Mouse (Mus musculus) kidney, adult 10 weeks (tissue): ENCODE measurements around the gene Msrb1. TPM values are rescaled to one million over a fixed set of nuclear protein-coding genes. Genes with fewer than 3 reads are reported as not detected.

Experiments used
- polyA plus RNA-seq: library from polyadenylated mRNA; stranded (reverse); fragments of 350-450 nt; fragmentation: Illumina TruSeq; extraction: RNeasy Lipid Tissue Mini Kit (QIAGEN cat#74804); gene quantifications from one replicate; pipeline ENCODE4 v1.2.3, GENCODE M21; 2014; ENCODE audit warnings: low read depth, low replicate concordance

Gene Msrb1
- 5.7 TPM for polyA plus RNA-seq

GRCm38 (mm10) chr17:24736330-24737051 is at the start of gene Msrb1:
Msrb1 (plus strand) TSS chr17:24736642.

GRCm38 (mm10) chr17:24689251-24690081 is 47.0 kb upstream of the Msrb1 start, which contains the start of gene Syngr3:
Syngr3 (minus strand) TSS chr17:24689955.

GRCm38 (mm10) chr17:24696011-24696697 is 40.3 kb upstream of the Msrb1 start, which contains the start of the genes Gfer and Noxo1:
Gfer (minus strand) TSS chr17:24696156.
Noxo1 (plus strand) TSS chr17:24696234.

GRCm38 (mm10) chr17:24706982-24707800 is 29.3 kb upstream of the Msrb1 start, which contains the start of gene Tbl3:
Tbl3 (minus strand) TSS chr17:24707660.

GRCm38 (mm10) chr17:24717943-24718342 is 18.5 kb upstream of the Msrb1 start, which contains the start of the genes Rnf151 and Rps2:
Rnf151 (minus strand) TSS chr17:24718063.
Rps2 (plus strand) TSS chr17:24718116.

GRCm38 (mm10) chr17:24724184-24724583 is 12.3 kb upstream of the Msrb1 start, which contains the start of gene Ndufb10:
Ndufb10 (minus strand) TSS chr17:24724478.

GRCm38 (mm10) chr17:24727618-24728017 is 8.8 kb upstream of the Msrb1 start, which contains the start of gene Rpl3l:
Rpl3l (plus strand) TSS chr17:24727820.

GRCm38 (mm10) chr17:24752415-24753394 is 16.3 kb downstream of the Msrb1 start, which contains the start of gene Hs3st6:
Hs3st6 (plus strand) TSS chr17:24752988.

Other genes starting within 250 kb of the Msrb1 start
- not detected for gene Caskin1, start 248.0 kb upstream of the Msrb1 start, polyA plus RNA-seq
- 1.9 TPM for gene Traf7, start 208.7 kb upstream of the Msrb1 start, polyA plus RNA-seq
- gene Rab26, start 202.4 kb upstream of the Msrb1 start, polyA plus RNA-seq, result not detected
- gene Pkd1, start 186.8 kb upstream of the Msrb1 start, polyA plus RNA-seq, result 4.7 TPM
- gene Tsc2, start 104.0 kb upstream of the Msrb1 start, polyA plus RNA-seq, result 11.8 TPM
- gene Nthl1, start 104.0 kb upstream of the Msrb1 start, polyA plus RNA-seq, result 0.28 TPM
- 11.1 TPM for gene Slc9a3r2, start 86.3 kb upstream of the Msrb1 start, polyA plus RNA-seq
- gene Npw, start 78.2 kb upstream of the Msrb1 start, polyA plus RNA-seq, result not detected
- gene Zfp598, start 67.0 kb upstream of the Msrb1 start, polyA plus RNA-seq, result 1.0 TPM
- gene Syngr3, start 46.7 kb upstream of the Msrb1 start, polyA plus RNA-seq, result 0.32 TPM
- 9.9 TPM for gene Gfer, start 40.5 kb upstream of the Msrb1 start, polyA plus RNA-seq
- gene Noxo1, start 40.4 kb upstream of the Msrb1 start, polyA plus RNA-seq, result 1.4 TPM
- not detected for gene Tbl3, start 29.0 kb upstream of the Msrb1 start, polyA plus RNA-seq
- not detected for gene Rnf151, start 18.6 kb upstream of the Msrb1 start, polyA plus RNA-seq
- gene Rps2, start 18.5 kb upstream of the Msrb1 start, polyA plus RNA-seq, result 425 TPM
- 205 TPM for gene Ndufb10, start 12.2 kb upstream of the Msrb1 start, polyA plus RNA-seq
- not detected for gene Rpl3l, start 8.8 kb upstream of the Msrb1 start, polyA plus RNA-seq
- not detected for gene Hs3st6, start 16.3 kb downstream of the Msrb1 start, polyA plus RNA-seq
- gene Meiob, start 67.6 kb downstream of the Msrb1 start, polyA plus RNA-seq, result 0.44 TPM
- gene Hagh, start 103.5 kb downstream of the Msrb1 start, polyA plus RNA-seq, result 52.5 TPM
- gene Fahd1, start 113.7 kb downstream of the Msrb1 start, polyA plus RNA-seq, result 332 TPM
- 0.77 TPM for gene Igfals, start 129.4 kb downstream of the Msrb1 start, polyA plus RNA-seq
- 4.9 TPM for gene Nubp2, start 149.7 kb downstream of the Msrb1 start, polyA plus RNA-seq
- gene Spsb3, start 150.0 kb downstream of the Msrb1 start, polyA plus RNA-seq, result 0.61 TPM
- 1.6 TPM for gene Eme2, start 158.4 kb downstream of the Msrb1 start, polyA plus RNA-seq
- gene Mrps34, start 158.5 kb downstream of the Msrb1 start, polyA plus RNA-seq, result 1.1 TPM
- gene Nme3, start 159.9 kb downstream of the Msrb1 start, polyA plus RNA-seq, result 3.3 TPM
- 3.3 TPM for gene Mapk8ip3, start 200.3 kb downstream of the Msrb1 start, polyA plus RNA-seq
- 80.0 TPM for gene Jpt2, start 224.0 kb downstream of the Msrb1 start, polyA plus RNA-seq